Mouse (Mus musculus) embryonic facial prominence, embryonic 15.5 days (tissue): Measurements from ENCODE around the gene Tekt4. TPM values are rescaled to one million over a fixed set of nuclear protein-coding genes. Genes with fewer than 3 reads are reported as not detected.

Source experiments
- ATAC-seq: fragments of 200-750 bp; cut with Nextera tagmentation; 2 replicates; pipeline ENCODE4 v1.8.0; 2017; ENCODE audit warnings: low read depth, moderate TSS enrichment; ENCODE audit not compliant: insufficient number of reproducible peaks, low FRiP score, low TSS enrichment
- H3K27ac ChIP-seq: fragments of 300-500 bp; sonication (generic); replicated peaks from 2 replicates; pipeline ENCODE4 v1.5.1; 2015; ENCODE audit warnings: mild to moderate bottlenecking, inconsistent platforms
- H3K27me3 ChIP-seq: fragments of 300-500 bp; sonication (generic); 2 replicates; pipeline ENCODE4 v1.6.1; 2015; ENCODE audit warnings: inconsistent platforms
- H3K36me3 ChIP-seq: fragments of 300-500 bp; sonication (generic); 2 replicates; pipeline ENCODE4 v1.6.1; 2015; ENCODE audit warnings: mild to moderate bottlenecking, inconsistent platforms
- H3K4me1 ChIP-seq: fragments of 300-500 bp; sonication (generic); 2 replicates; pipeline ENCODE4 v1.6.1; 2015; ENCODE audit warnings: inconsistent platforms
- H3K4me2 ChIP-seq: fragments of 300-500 bp; sonication (generic); replicated peaks from 2 replicates; pipeline ENCODE4 v1.6.1; 2015; ENCODE audit warnings: mild to moderate bottlenecking, inconsistent platforms
- H3K4me3 ChIP-seq: fragments of 300-500 bp; sonication (generic); replicated peaks from 2 replicates; pipeline ENCODE4 v1.5.1; 2015; ENCODE audit warnings: mild to moderate bottlenecking, inconsistent platforms
- H3K9ac ChIP-seq: fragments of 300-500 bp; sonication (generic); 2 replicates; pipeline ENCODE4 v1.6.1; 2015; ENCODE audit warnings: inconsistent platforms
- H3K9me3 ChIP-seq: fragments of 300-500 bp; sonication (generic); replicated peaks from 2 replicates; pipeline ENCODE4 v1.6.1; 2016; ENCODE audit warnings: inconsistent platforms
- WGBS: fragments of 180-500 bp; shearing (Covaris S2); methylation state at CpG from one replicate; pipeline ENCODE4 v1.1.7; 2015; 5-methylcytosine and 5-hydroxymethylcytosine counted together
- polyA plus RNA-seq: library from polyadenylated mRNA; unstranded; fragments of >200 nt; fragmentation: Nextera tagmentation; extraction: Ambion mirVana; gene quantifications from 2 replicates; pipeline ENCODE4 v1.2.1, GENCODE M21; 2015

Gene Tekt4
- polyA plus RNA-seq, 1 experiment from 2014 or later: 6.2 TPM

GRCm38 (mm10) chr17:25480152-25480551 lies 25.7 kb downstream of the Tekt4 start:
- Histone ChIP-seq H3K9ac (no peak overlapping the region), H3K36me3 (no peaks in the 10 kb centered on the region), H3K4me1 (0 out of 2 replicates have a peak, but pooled peaks cover 4% of the 10 kb centered on the region), H3K27ac (no peak overlapping the region), H3K4me3 (no peak overlapping the region), H3K4me2 (no peak overlapping the region), H3K27me3 (peaks cover 6% of the 10 kb centered on the region; the same call in 1 of the 2 replicates), H3K9me3 (no peaks in the 10 kb centered on the region)
- 51% methylated on average over 8 of the region's 8 CpGs for WGBS
- ATAC-seq: no peak

GRCm38 (mm10) chr17:25480820-25481219 lies 26.4 kb downstream of the Tekt4 start:
- no peak overlapping the region for H3K27ac ChIP-seq
- H3K9me3 ChIP-seq: no peaks in the 10 kb centered on the region
- H3K4me1 ChIP-seq: 0 out of 2 replicates have a peak, but pooled peaks cover 4% of the 10 kb centered on the region
- no peak overlapping the region for H3K4me2 ChIP-seq
- 64% methylated on average over 4 of the region's 4 CpGs for WGBS
- no peak for ATAC-seq
- H3K27me3 ChIP-seq: peaks cover 6% of the 10 kb centered on the region; the same call in 1 of the 2 replicates
- no peak overlapping the region for H3K9ac ChIP-seq
- no peaks in the 10 kb centered on the region for H3K36me3 ChIP-seq
- H3K4me3 ChIP-seq: no peak overlapping the region

GRCm38 (mm10) chr17:25482092-25482491 lies 27.7 kb downstream of the Tekt4 start:
- no peaks in the 10 kb centered on the region for H3K9me3 ChIP-seq
- no peak for ATAC-seq
- 85% methylated on average over 6 of the region's 6 CpGs for WGBS
- no peak overlapping the region for H3K4me2 ChIP-seq
- H3K27ac ChIP-seq: no peak overlapping the region
- no peaks in the 10 kb centered on the region for H3K36me3 ChIP-seq
- H3K4me1 ChIP-seq: no peaks in the 10 kb centered on the region
- H3K27me3 ChIP-seq: peaks cover 6% of the 10 kb centered on the region; the same call in 1 of the 2 replicates
- H3K4me3 ChIP-seq: no peak overlapping the region
- no peak overlapping the region for H3K9ac ChIP-seq

- H3K36me3 ChIP-seq: no peaks in the 10 kb centered on the region
- H3K9me3 ChIP-seq: no peaks in the 10 kb centered on the region
- peaks cover 10% of the 10 kb centered on the region for H3K4me1 ChIP-seq
- peak within 1 kb of the TSS; percentile 49 for H3K4me2 ChIP-seq
- H3K27me3 ChIP-seq: peaks cover 33% of the 10 kb centered on the region
- under 1% methylated on average over 26 of the region's 28 CpGs for WGBS
- ATAC-seq: no peak
- H3K27ac ChIP-seq: no peak within 1 kb of the TSS
- peak within 1 kb of the TSS; percentile 27 for H3K4me3 ChIP-seq
- H3K9ac ChIP-seq: peak within 1 kb of the TSS; percentile 1
Measured at GRCm38 (mm10) chr17:25497013-25497412, 42.6 kb downstream of the Tekt4 start, which contains the start of gene Sstr5. Sstr5 (minus strand) TSS chr17:25497288.

- 68% methylated on average over 4 of the region's 4 CpGs for WGBS
- Histone ChIP-seq H3K4me3 (no peak overlapping the region), H3K36me3 (no peaks in the 10 kb centered on the region), H3K27me3 (peaks cover 11% of the 10 kb centered on the region; the same call in 1 of the 2 replicates), H3K27ac (no peak overlapping the region), H3K4me2 (no peak overlapping the region), H3K4me1 (no peaks in the 10 kb centered on the region), H3K9me3 (no peaks in the 10 kb centered on the region), H3K9ac (no peak overlapping the region)
- ATAC-seq: no peak
Measured at GRCm38 (mm10) chr17:25502599-25502998, 48.2 kb downstream of the Tekt4 start.

- Histone ChIP-seq H3K27me3 (0 out of 2 replicates have a peak, but pooled peaks cover 4% of the 10 kb centered on the region), H3K9me3 (no peaks in the 10 kb centered on the region), H3K36me3 (no peaks in the 10 kb centered on the region), H3K4me2 (no peak overlapping the region), H3K27ac (no peak overlapping the region), H3K4me3 (no peak overlapping the region), H3K9ac (no peak overlapping the region), H3K4me1 (0 out of 2 replicates have a peak, but pooled peaks cover 3% of the 10 kb centered on the region)
- WGBS: 6% methylated on average over 3 of the region's 3 CpGs
- no peak for ATAC-seq
Measured at GRCm38 (mm10) chr17:25507799-25508198, 53.4 kb downstream of the Tekt4 start.

GRCm38 (mm10) chr17:25508860-25509577 lies 54.6 kb downstream of the Tekt4 start:
- Histone ChIP-seq H3K4me3 (no peak overlapping the region), H3K9ac (no peak overlapping the region), H3K27me3 (no peaks in the 10 kb centered on the region), H3K27ac (no peak overlapping the region), H3K4me1 (0 out of 2 replicates have a peak, but pooled peaks cover 3% of the 10 kb centered on the region), H3K4me2 (no peak overlapping the region), H3K9me3 (no peaks in the 10 kb centered on the region), H3K36me3 (no peaks in the 10 kb centered on the region)
- no peak for ATAC-seq
- 55% methylated on average over 7 of the region's 7 CpGs for WGBS

- no peak for ATAC-seq
- Histone ChIP-seq H3K4me2 (no peak overlapping the region), H3K9ac (no peak overlapping the region), H3K4me1 (0 out of 2 replicates have a peak, but pooled peaks cover 3% of the 10 kb centered on the region), H3K27me3 (no peaks in the 10 kb centered on the region), H3K36me3 (no peaks in the 10 kb centered on the region), H3K4me3 (no peak overlapping the region), H3K27ac (no peak overlapping the region), H3K9me3 (no peaks in the 10 kb centered on the region)
- WGBS: 68% methylated on average over 10 of the region's 10 CpGs
Measured at GRCm38 (mm10) chr17:25510074-25510830, 55.8 kb downstream of the Tekt4 start.

GRCm38 (mm10) chr17:25511876-25512275 lies 57.5 kb downstream of the Tekt4 start:
- Histone ChIP-seq H3K4me2 (no peak overlapping the region), H3K9me3 (no peaks in the 10 kb centered on the region), H3K4me3 (no peak overlapping the region), H3K27me3 (no peaks in the 10 kb centered on the region), H3K9ac (no peak overlapping the region), H3K4me1 (0 out of 2 replicates have a peak, but pooled peaks cover 8% of the 10 kb centered on the region), H3K36me3 (no peaks in the 10 kb centered on the region), H3K27ac (no peak overlapping the region)
- no peak for ATAC-seq
- WGBS: 89% methylated on average over 3 of the region's 3 CpGs

- H3K36me3 ChIP-seq: no peaks in the 10 kb centered on the region
- H3K4me3 ChIP-seq: no peak overlapping the region
- H3K9me3 ChIP-seq: no peaks in the 10 kb centered on the region
- 0 out of 2 replicates have a peak, but pooled peaks cover 8% of the 10 kb centered on the region for H3K4me1 ChIP-seq
- no peak for ATAC-seq
- no peak overlapping the region for H3K4me2 ChIP-seq
- H3K27ac ChIP-seq: no peak overlapping the region
- 86% methylated on average over 2 of the region's 2 CpGs for WGBS
- H3K9ac ChIP-seq: no peak overlapping the region
- H3K27me3 ChIP-seq: no peaks in the 10 kb centered on the region
Measured at GRCm38 (mm10) chr17:25514055-25514454, 59.6 kb downstream of the Tekt4 start.

GRCm38 (mm10) chr17:25516315-25516714 lies 61.9 kb downstream of the Tekt4 start:
- H3K27me3 ChIP-seq: no peaks in the 10 kb centered on the region
- H3K9ac ChIP-seq: no peak overlapping the region
- peaks cover 24% of the 10 kb centered on the region for H3K4me1 ChIP-seq
- no peak overlapping the region for H3K4me3 ChIP-seq
- no peaks in the 10 kb centered on the region for H3K36me3 ChIP-seq
- H3K4me2 ChIP-seq: no peak overlapping the region
- no peak for ATAC-seq
- H3K27ac ChIP-seq: no peak overlapping the region
- H3K9me3 ChIP-seq: no peaks in the 10 kb centered on the region
- WGBS: 39% methylated on average over 5 of the region's 5 CpGs
